Mouse (Mus musculus) bone marrow, adult 2 months (tissue): ENCODE results near the gene Atf7.

Source experiments
- CTCF ChIP-seq: fragments of 200-500 bp; IDR thresholded peaks from 2 replicates; pipeline ENCODE4 v1.5.1; 2011; ENCODE audit warnings: low read length, control low read depth; ENCODE audit not compliant: control insufficient read depth, insufficient read depth
- POLR2A ChIP-seq: fragments of 200-500 bp; IDR thresholded peaks from 2 replicates; pipeline ENCODE4 v1.6.1; 2011; ENCODE audit warnings: low read depth, mild to moderate bottlenecking, control low read depth, low read length, borderline replicate concordance; ENCODE audit not compliant: control insufficient read depth

- no peak for TF ChIP-seq POLR2A
- TF ChIP-seq CTCF, result no peak
Observed at GRCm38 (mm10) chr15:102616174-102616573, 9.1 kb downstream of the Atf7 start.
